Mouse (Mus musculus) skeletal muscle tissue, adult 2 months (tissue): ENCODE measurements around the gene Gm14744.
"Not testable (repeated sequence)": the region's sequence is repeated elsewhere in the genome, so short reads cannot be mapped to it uniquely, and the experiment has no call there.

Experiments used
- DNase-seq: peaks from one replicate; pipeline ENCODE4 v3.0.0-alpha.2; 2012; ENCODE audit warnings: low read depth, low spot score

Gene Gm14744

DNA sequence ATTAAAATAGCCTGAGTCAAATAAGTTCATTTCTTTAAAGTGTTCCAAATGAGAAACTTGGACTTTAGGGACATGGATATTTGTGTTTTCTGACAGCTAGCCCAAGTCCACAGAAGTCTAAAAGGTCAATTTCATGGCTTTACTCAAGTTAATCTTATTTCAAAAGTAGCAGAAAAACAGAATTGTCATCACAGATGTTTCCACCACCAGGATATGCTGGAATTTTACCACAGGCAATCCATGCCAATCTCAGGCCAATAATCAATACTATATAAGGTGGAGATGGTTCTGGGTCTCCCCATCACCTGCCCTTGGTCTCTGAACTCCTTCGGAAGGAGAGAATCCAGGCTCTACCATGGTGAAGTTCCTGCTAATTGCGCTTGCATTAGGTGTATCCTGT lies at the start of gene Gm14744:
Gm14744 (plus strand) TSS at position 301 of the 400 bp plus-strand sequence.
- not testable (repeated sequence) for DNase-seq

DNA sequence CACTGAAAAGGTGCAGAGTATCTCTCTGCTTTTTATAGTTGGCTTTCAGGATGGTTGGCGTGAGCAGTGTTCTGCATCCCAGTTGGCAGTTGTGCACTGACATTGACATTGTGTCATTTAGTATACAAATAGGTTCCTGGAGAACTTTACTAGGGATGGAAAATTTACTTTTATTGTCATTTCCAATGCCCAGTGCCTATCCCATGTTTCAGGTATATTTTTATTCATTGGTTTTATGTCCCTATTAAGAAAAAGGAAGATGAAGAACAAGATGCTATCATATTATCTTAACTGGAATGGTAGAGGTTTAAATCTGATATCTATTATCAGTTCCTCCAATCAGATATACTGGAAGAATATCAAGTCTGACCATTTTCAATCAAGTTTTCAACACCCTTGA lies 11.0 kb upstream of the Gm14744 start, which contains the start of gene Pbsn:
Pbsn (minus strand) TSS at position 101 of the 400 bp plus-strand sequence.
- DNase-seq, result no peak

DNA sequence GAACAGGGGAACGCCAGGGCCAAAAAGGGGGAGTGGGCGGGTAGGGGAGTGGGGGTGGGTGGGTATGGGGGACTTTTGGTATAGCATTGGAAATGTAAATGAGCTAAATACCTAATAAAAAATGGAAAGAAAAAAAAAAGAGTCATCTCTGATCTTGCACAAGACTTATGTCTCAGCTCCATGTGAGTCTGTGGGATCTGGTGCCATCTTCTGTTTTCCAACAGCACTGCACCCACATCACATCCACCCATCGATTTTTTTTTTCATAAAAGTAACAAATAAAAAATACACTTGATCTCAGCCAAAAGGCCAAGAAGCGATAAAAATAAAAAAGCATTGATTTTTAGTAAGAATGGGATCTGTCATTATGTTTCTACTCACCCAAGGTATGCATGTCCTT lies 15.5 kb downstream of the Gm14744 start:
- not testable (repeated sequence) for DNase-seq
